Mouse (Mus musculus) stomach, embryonic 16.5 days (tissue): ENCODE results near the gene Cd34. TPM values are rescaled to one million over a fixed set of nuclear protein-coding genes. Genes with fewer than 3 reads are reported as not detected.

Experiments used
- ATAC-seq: fragments of 200-750 bp; cut with Nextera tagmentation; 2 replicates; pipeline ENCODE4 v1.8.0; 2017; ENCODE audit warnings: moderate number of reproducible peaks, moderate TSS enrichment; ENCODE audit not compliant: insufficient read depth, low FRiP score
- H3K27ac ChIP-seq: fragments of 300-500 bp; sonication (generic); 2 replicates; pipeline ENCODE4 v1.5.1; 2014; ENCODE audit warnings: low read length
- H3K27me3 ChIP-seq: fragments of 300-500 bp; sonication (generic); 2 replicates; pipeline ENCODE4 v1.6.1; 2014; ENCODE audit warnings: low read length, control low read depth, mixed read lengths; ENCODE audit not compliant: control insufficient read depth, insufficient read depth
- H3K36me3 ChIP-seq: fragments of 300-500 bp; sonication (generic); 2 replicates; pipeline ENCODE4 v1.6.1; 2014; ENCODE audit warnings: low read length; ENCODE audit not compliant: control insufficient read depth, insufficient read depth
- H3K4me1 ChIP-seq: fragments of 300-500 bp; sonication (generic); 2 replicates; pipeline ENCODE4 v1.6.1; 2014; ENCODE audit warnings: low read length, control low read depth, mixed read lengths; ENCODE audit not compliant: control insufficient read depth, insufficient read depth
- H3K4me2 ChIP-seq: fragments of 300-500 bp; sonication (generic); 2 replicates; pipeline ENCODE4 v1.6.1; 2014; ENCODE audit warnings: low read depth, low read length, mixed read lengths
- H3K4me3 ChIP-seq: fragments of 300-500 bp; sonication (generic); replicated peaks from 2 replicates; pipeline ENCODE4 v1.5.1; 2014; ENCODE audit warnings: mild to moderate bottlenecking, low read length
- H3K9ac ChIP-seq: fragments of 300-500 bp; sonication (generic); 2 replicates; pipeline ENCODE4 v1.6.1; 2014; ENCODE audit warnings: low read length
- H3K9me3 ChIP-seq: fragments of 300-500 bp; sonication (generic); replicated peaks from 2 replicates; pipeline ENCODE4 v1.6.1; 2016; ENCODE audit warnings: low read length, control low read depth; ENCODE audit not compliant: control insufficient read depth
- WGBS: fragments of 180-500 bp; shearing (Covaris S2); extraction: QIAGEN DNeasy Blood & Tissue Kit; methylation state at CpG from one replicate; pipeline ENCODE4 v1.1.7; 2014; 5-methylcytosine and 5-hydroxymethylcytosine counted together
- polyA plus RNA-seq: library from polyadenylated mRNA; unstranded; fragments of >200 nt; fragmentation: Nextera tagmentation; extraction: Ambion mirVana; gene quantifications from 2 replicates; pipeline ENCODE4 v1.2.1, GENCODE M21; 2015

Cd34 gene
- polyA plus RNA-seq, 1 experiment from 2014 or later: 105 TPM

DNA sequence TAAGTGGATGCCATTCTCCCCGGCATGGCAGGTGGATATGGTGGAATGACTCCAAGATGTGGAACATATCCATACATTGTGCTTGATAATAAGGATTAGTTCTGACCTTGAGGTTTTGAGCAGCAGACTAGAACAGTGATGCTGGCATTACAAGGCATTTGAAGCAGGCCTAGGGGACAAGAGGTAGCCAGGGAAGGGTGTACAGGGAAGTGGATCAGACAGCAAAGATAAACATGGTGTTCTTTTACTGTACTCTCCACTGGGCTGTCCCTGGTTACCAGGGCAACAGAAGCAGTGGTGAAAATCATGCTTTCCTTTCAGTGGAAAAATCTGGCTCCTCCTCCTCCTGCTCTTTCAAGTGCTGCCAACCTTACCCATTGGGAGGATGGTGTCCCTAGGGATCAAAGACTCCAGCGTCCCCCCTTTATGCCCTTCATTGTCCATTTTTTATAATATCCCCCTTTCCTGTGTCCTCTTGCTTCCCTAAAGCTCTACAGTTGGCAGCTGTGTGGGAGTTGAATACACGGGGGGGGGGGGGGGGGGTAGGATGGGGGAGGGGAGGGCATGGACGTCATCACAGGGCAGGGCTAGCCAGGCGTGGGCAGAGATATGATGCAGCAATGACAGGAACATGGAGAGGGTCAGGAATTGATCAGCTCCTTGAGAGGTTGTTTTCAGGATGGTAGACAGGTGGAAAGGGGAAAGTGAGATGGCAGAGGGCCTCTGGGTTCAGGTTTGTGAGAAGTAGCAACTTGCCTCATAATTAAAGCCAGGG is 39.5 kb downstream of the Cd34 start:
- Histone ChIP-seq H3K9me3 (no peaks in the 10 kb centered on the region), H3K27ac (no peak overlapping the region), H3K4me3 (no peak overlapping the region), H3K27me3 (no peaks in the 10 kb centered on the region), H3K4me2 (no peak overlapping the region), H3K9ac (no peak overlapping the region), H3K4me1 (peaks cover 13% of the 10 kb centered on the region; the same call in 1 of the 2 replicates), H3K36me3 (no peaks in the 10 kb centered on the region)
- ATAC-seq: no peak
- 48% methylated on average over 4 of the region's 5 CpGs for WGBS

DNA sequence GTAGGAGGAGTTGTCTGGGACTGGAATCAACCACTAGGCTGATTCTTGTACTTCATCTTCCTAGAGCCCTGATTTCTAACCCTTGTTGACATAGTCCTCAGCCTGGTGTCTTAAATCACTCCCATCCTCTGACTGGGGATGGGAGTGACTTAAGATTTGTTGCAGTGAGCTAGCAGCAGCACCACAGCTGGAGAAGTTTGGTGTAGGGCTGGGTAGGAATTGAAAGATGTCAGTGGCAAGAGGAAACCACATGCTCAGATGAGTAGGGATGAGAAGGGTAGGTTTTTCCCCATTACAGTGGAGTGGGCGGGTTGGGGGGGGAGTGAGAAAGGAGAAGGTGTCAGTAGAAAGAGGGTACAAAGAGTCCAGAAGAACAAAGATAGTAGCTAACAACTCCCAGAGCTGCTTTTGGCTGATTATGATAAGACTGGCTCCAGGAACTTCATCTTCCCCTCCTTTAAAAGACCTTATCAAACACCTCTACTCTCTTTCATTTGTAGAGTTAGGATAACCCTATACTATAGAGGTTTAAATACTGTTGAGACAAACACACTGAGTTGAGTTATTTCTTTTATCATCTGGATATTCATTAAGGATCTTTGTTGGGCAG is 42.3 kb downstream of the Cd34 start:
- H3K4me1 ChIP-seq: peaks cover 13% of the 10 kb centered on the region; the same call in 1 of the 2 replicates
- no peaks in the 10 kb centered on the region for H3K9me3 ChIP-seq
- H3K4me2 ChIP-seq: no peak overlapping the region
- no peaks in the 10 kb centered on the region for H3K27me3 ChIP-seq
- WGBS: 78% methylated on average over 1 of the region's 1 CpGs
- no peak overlapping the region for H3K4me3 ChIP-seq
- no peak overlapping the region for H3K9ac ChIP-seq
- H3K27ac ChIP-seq: no peak overlapping the region
- H3K36me3 ChIP-seq: no peaks in the 10 kb centered on the region
- ATAC-seq: no peak

DNA sequence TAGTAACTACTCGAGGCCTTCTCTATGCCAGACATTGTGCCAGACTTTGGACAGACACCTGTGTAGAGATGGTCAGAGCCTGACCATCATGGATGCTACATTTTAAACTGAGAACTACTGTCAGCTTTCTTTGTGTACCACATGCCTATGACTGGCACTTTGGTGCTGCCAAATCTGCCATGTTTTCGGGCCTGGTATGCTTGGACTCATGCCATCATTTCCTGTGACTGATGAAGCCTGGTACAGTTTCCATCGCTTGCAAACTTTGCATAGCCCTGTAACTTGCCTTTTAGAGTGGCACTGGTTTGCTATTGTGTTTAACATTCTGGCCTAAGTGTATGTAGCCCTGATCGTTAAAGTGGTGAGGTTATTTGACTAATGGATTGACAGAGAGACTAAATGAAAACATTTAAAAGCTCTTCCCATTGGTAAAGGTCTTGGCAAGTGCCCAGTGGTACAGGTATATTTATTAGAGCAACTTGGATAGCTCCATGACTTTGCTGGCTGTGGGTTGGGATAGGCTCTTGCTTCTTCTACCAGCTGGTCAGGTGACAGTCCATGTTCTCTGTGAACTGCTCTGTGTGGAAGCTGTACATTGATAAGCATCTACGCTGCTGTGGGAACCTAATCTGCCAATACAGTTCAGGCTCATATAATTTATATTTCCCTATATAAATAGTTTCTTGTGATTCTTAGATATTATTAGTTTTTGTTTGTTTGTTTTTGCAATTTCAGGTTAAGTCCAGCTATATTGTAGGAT is 44.5 kb downstream of the Cd34 start:
- Histone ChIP-seq H3K27ac (no peak overlapping the region), H3K9me3 (no peaks in the 10 kb centered on the region), H3K4me1 (no peaks in the 10 kb centered on the region), H3K36me3 (no peaks in the 10 kb centered on the region), H3K9ac (no peak overlapping the region), H3K4me2 (no peak overlapping the region), H3K27me3 (no peaks in the 10 kb centered on the region), H3K4me3 (no peak overlapping the region)
- WGBS: 78% methylated on average over 5 of the region's 5 CpGs
- ATAC-seq: no peak

DNA sequence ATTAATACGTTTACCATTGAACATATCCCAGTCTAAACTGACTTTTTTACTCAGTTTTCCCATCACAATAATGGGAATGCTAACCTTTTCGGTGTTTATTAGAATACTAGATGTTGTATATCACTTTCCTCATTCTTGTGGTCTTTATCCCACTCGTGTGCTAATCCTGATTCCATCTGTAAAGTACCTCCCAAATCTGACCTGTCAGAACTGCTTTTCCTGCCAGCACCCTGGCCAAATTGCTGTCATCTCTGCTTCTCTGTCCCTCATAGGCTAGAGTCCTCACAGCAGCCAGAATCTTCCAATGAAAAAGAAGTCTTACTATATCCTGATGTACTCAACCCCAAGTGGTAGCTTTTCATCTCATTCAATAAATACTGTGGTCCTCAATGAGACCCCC is 46.3 kb downstream of the Cd34 start:
- Histone ChIP-seq H3K27ac (no peak overlapping the region), H3K27me3 (no peaks in the 10 kb centered on the region), H3K9me3 (no peaks in the 10 kb centered on the region), H3K4me2 (no peak overlapping the region), H3K36me3 (no peaks in the 10 kb centered on the region), H3K4me3 (no peak overlapping the region), H3K4me1 (no peaks in the 10 kb centered on the region), H3K9ac (no peak overlapping the region)
- WGBS: 75% methylated on average over 3 of the region's 3 CpGs
- no peak for ATAC-seq

DNA sequence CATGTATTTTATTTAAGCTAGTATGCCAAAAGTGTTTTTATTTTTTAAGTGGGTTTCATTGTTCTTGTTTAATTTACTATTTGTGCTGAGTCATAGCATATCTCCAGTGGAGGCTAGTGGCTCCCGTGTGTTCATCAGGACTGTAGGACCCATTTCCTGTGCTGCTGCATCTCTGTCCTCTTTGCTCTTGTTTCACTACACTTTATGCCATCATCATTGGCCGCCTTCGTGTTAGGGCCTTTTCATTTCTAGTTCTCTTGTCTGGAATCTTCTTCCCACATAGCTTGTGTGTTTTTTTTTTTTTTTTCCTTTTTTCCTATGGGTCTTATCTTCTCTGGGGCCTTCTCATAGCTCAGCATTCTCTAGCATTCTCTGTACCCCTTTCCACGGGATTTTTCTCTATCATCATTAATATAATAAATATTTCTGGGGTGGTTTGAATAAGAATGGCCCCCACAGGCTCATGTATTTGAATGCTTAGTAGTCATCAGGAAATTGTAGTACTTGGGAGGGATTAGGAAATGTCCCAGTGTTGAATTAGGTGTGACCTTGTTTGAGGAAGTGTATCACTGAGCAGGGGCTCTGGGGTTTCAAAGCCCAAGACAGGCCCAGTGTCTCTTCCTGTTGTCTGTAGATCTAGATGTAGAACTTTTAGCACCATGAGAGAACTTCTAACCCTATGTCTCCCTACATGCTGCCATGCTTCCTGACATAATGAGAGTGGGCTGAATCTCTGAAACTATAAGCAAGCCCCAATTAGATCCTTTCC is 47.0 kb downstream of the Cd34 start:
- 72% methylated on average over 4 of the region's 4 CpGs for WGBS
- Histone ChIP-seq H3K9me3 (no peaks in the 10 kb centered on the region), H3K9ac (no peak overlapping the region), H3K36me3 (no peaks in the 10 kb centered on the region), H3K4me1 (no peaks in the 10 kb centered on the region), H3K27me3 (no peaks in the 10 kb centered on the region), H3K27ac (no peak overlapping the region), H3K4me2 (no peak overlapping the region), H3K4me3 (no peak overlapping the region)
- ATAC-seq: no peak

DNA sequence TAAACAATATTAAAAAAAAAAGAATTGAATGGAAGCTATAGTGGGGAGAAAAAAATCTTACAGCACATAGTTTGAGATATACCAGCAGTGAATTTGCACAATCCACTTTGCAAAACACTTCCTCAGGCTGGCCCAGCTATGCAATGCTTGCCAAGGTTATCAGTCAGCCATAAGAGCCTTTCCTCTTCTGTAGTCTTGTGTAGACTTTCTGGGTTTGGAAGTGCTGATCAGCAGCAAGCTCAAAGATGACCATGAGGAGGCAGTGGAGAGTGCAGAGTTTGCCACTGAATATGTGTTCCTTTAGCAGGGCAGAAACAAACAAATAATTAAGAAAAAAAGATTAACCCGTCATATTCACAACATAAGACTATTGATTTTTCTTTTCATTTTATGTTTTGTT is 50.4 kb downstream of the Cd34 start:
- 93% methylated on average over 1 of the region's 1 CpGs for WGBS
- no peaks in the 10 kb centered on the region for H3K9me3 ChIP-seq
- H3K27me3 ChIP-seq: no peaks in the 10 kb centered on the region
- H3K27ac ChIP-seq: no peak overlapping the region
- H3K36me3 ChIP-seq: no peaks in the 10 kb centered on the region
- no peaks in the 10 kb centered on the region for H3K4me1 ChIP-seq
- H3K9ac ChIP-seq: no peak overlapping the region
- H3K4me3 ChIP-seq: no peak overlapping the region
- H3K4me2 ChIP-seq: no peak overlapping the region
- ATAC-seq: no peak

DNA sequence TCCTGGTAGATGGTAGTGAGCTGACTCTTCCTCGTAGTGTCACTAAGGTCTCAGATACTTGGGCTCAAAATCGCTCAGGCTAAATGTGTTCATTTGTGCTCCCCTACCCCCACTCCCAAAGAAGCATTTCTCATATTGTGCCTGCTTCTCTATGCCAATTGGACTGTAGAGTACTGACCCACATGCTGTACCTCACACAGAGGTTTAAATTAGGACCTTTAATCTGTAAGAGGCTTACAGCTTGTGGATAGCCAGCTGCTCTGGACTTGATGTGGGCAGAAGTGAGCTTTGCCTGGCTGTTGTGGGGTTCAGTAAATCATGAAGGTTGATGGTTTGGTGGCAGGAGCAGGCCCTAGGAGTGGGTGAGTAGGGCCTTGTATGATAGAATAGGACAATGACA is 52.4 kb downstream of the Cd34 start:
- Histone ChIP-seq H3K27me3 (no peaks in the 10 kb centered on the region), H3K27ac (no peak overlapping the region), H3K9me3 (no peaks in the 10 kb centered on the region), H3K9ac (no peak overlapping the region), H3K4me2 (no peak overlapping the region), H3K36me3 (no peaks in the 10 kb centered on the region), H3K4me3 (no peak overlapping the region), H3K4me1 (no peaks in the 10 kb centered on the region)
- 77% methylated on average over 2 of the region's 2 CpGs for WGBS
- ATAC-seq: no peak

DNA sequence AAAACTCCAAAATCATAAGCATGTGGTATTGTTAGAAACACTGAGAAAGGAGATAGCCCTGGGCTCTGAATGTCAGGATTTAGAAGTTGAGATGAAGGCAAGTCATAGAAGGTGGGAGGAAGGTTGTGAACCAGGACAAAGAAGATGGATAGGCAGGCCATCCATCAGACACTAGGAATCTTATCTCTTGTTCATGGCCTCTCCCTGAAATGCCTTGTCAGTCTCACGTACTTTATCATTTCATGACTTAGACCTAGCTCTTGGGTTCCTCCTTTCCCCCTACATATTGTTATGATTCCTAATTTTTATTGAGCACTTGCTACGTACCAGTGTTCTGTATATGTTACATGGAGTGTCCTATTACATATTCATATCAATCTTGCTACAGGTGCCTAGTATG is 53.0 kb downstream of the Cd34 start:
- Histone ChIP-seq H3K27me3 (no peaks in the 10 kb centered on the region), H3K4me1 (no peaks in the 10 kb centered on the region), H3K4me3 (no peak overlapping the region), H3K4me2 (no peak overlapping the region), H3K9me3 (no peaks in the 10 kb centered on the region), H3K36me3 (no peaks in the 10 kb centered on the region), H3K27ac (no peak overlapping the region), H3K9ac (no peak overlapping the region)
- 71% methylated on average over 2 of the region's 2 CpGs for WGBS
- ATAC-seq: no peak
